Mouse (Mus musculus) hindbrain, embryonic 13.5 days (tissue): ENCODE results near the gene Ssrp1. TPM values are rescaled to one million over a fixed set of nuclear protein-coding genes. Genes with fewer than 3 reads are reported as not detected.

ENCODE experiments used
- ATAC-seq: fragments of 200-750 bp; cut with Nextera tagmentation; 2 replicates; pipeline ENCODE4 v1.8.0; 2017; ENCODE audit warnings: moderate TSS enrichment; ENCODE audit not compliant: low FRiP score
- H3K27ac ChIP-seq: fragments of 300-500 bp; sonication (generic); 2 replicates; pipeline ENCODE4 v1.5.1; 2015; ENCODE audit warnings: inconsistent platforms, mild to moderate bottlenecking, moderate library complexity
- H3K27me3 ChIP-seq: fragments of 300-500 bp; sonication (generic); 2 replicates; pipeline ENCODE4 v1.6.1; 2015; ENCODE audit warnings: mild to moderate bottlenecking, inconsistent platforms
- H3K36me3 ChIP-seq: fragments of 300-500 bp; sonication (generic); 2 replicates; pipeline ENCODE4 v1.6.1; 2015; ENCODE audit warnings: mild to moderate bottlenecking, inconsistent platforms
- H3K4me1 ChIP-seq: fragments of 300-500 bp; sonication (generic); replicated peaks from 2 replicates; pipeline ENCODE4 v1.6.1; 2015; ENCODE audit warnings: inconsistent platforms
- H3K4me2 ChIP-seq: fragments of 300-500 bp; sonication (generic); 2 replicates; pipeline ENCODE4 v1.6.1; 2015; ENCODE audit warnings: inconsistent platforms, mild to moderate bottlenecking, moderate library complexity
- H3K4me3 ChIP-seq: fragments of 300-500 bp; sonication (generic); 2 replicates; pipeline ENCODE4 v1.5.1; 2015; ENCODE audit warnings: mild to moderate bottlenecking, inconsistent platforms
- H3K9ac ChIP-seq: fragments of 300-500 bp; sonication (generic); 2 replicates; pipeline ENCODE4 v1.6.1; 2015; ENCODE audit warnings: mild to moderate bottlenecking, inconsistent platforms
- H3K9me3 ChIP-seq: fragments of 300-500 bp; sonication (generic); 2 replicates; pipeline ENCODE4 v1.6.1; 2016; ENCODE audit warnings: inconsistent platforms
- WGBS: fragments of 180-500 bp; shearing (Covaris S2); methylation state at CpG from one replicate; pipeline ENCODE4 v1.1.7; 2015; 5-methylcytosine and 5-hydroxymethylcytosine counted together
- polyA plus RNA-seq: library from polyadenylated mRNA; unstranded; fragments of >200 nt; fragmentation: Nextera tagmentation; extraction: Ambion mirVana; gene quantifications from 2 replicates; pipeline ENCODE4 v1.2.1, GENCODE M21; 2015

Ssrp1 gene
- polyA plus RNA-seq, 1 experiment from 2014 or later, result 190 TPM

- Histone ChIP-seq H3K4me3 (no peak overlapping the region), H3K36me3 (no peaks in the 10 kb centered on the region), H3K27ac (no peak overlapping the region), H3K9ac (no peak overlapping the region), H3K9me3 (no peaks in the 10 kb centered on the region), H3K27me3 (no peaks in the 10 kb centered on the region), H3K4me2 (no peak overlapping the region), H3K4me1 (no peaks in the 10 kb centered on the region)
- 86% methylated on average over 5 of the region's 5 CpGs for WGBS
- no peak for ATAC-seq
Measured at GRCm38 (mm10) chr2:85013826-85014587, 23.0 kb upstream of the Ssrp1 start.

- no peak overlapping the region for H3K4me2 ChIP-seq
- H3K9ac ChIP-seq, result no peak overlapping the region
- no peak overlapping the region for H3K4me3 ChIP-seq
- H3K36me3 ChIP-seq, result no peaks in the 10 kb centered on the region
- no peak for ATAC-seq
- WGBS, result 67% methylated on average over 3 of the region's 3 CpGs
- no peaks in the 10 kb centered on the region for H3K4me1 ChIP-seq
- no peaks in the 10 kb centered on the region for H3K27me3 ChIP-seq
- H3K9me3 ChIP-seq, result no peaks in the 10 kb centered on the region
- H3K27ac ChIP-seq, result no peak overlapping the region
Measured at GRCm38 (mm10) chr2:85014588-85014982, 22.4 kb upstream of the Ssrp1 start.

- WGBS, result 19% methylated on average over 4 of the region's 4 CpGs
Measured at GRCm38 (mm10) chr2:85022043-85022442, 15.0 kb upstream of the Ssrp1 start.

GRCm38 (mm10) chr2:85026178-85026577, 10.9 kb upstream of the Ssrp1 start:
- Histone ChIP-seq H3K9ac (no peak overlapping the region), H3K9me3 (no peaks in the 10 kb centered on the region), H3K4me1 (no peaks in the 10 kb centered on the region), H3K4me3 (no peak overlapping the region), H3K27me3 (0 out of 2 replicates have a peak, but pooled peaks cover 3% of the 10 kb centered on the region), H3K4me2 (no peak overlapping the region), H3K27ac (no peak overlapping the region), H3K36me3 (no peaks in the 10 kb centered on the region)
- ATAC-seq, result no peak
- 85% methylated on average over 3 of the region's 3 CpGs for WGBS

More at GRCm38 (mm10) chr2:85022043-85022442, 15.0 kb upstream of the Ssrp1 start:
- no peaks in the 10 kb centered on the region for H3K36me3 ChIP-seq
- H3K27ac ChIP-seq, result no peak overlapping the region
- H3K4me1 ChIP-seq, result no peaks in the 10 kb centered on the region
- no peak overlapping the region for H3K4me2 ChIP-seq
- H3K4me3 ChIP-seq, result no peak overlapping the region
- no peaks in the 10 kb centered on the region for H3K27me3 ChIP-seq
- H3K9ac ChIP-seq, result no peak overlapping the region; the same call in 1 of the 2 replicates
- no peak; the same call in 1 of the 2 replicates for ATAC-seq
- no peaks in the 10 kb centered on the region for H3K9me3 ChIP-seq

GRCm38 (mm10) chr2:85027281-85027680, 9.8 kb upstream of the Ssrp1 start:
- WGBS, result 79% methylated on average over 5 of the region's 5 CpGs
- H3K27me3 ChIP-seq, result 0 out of 2 replicates have a peak, but pooled peaks cover 3% of the 10 kb centered on the region
- no peak overlapping the region for H3K27ac ChIP-seq
- no peak overlapping the region for H3K4me3 ChIP-seq
- H3K9me3 ChIP-seq, result no peaks in the 10 kb centered on the region
- ATAC-seq, result no peak
- no peaks in the 10 kb centered on the region for H3K4me1 ChIP-seq
- H3K4me2 ChIP-seq, result no peak overlapping the region
- H3K36me3 ChIP-seq, result no peaks in the 10 kb centered on the region
- no peak overlapping the region for H3K9ac ChIP-seq

- no peak overlapping the region for H3K4me3 ChIP-seq
- WGBS, result 56% methylated on average over 6 of the region's 6 CpGs
- H3K36me3 ChIP-seq, result no peaks in the 10 kb centered on the region
- ATAC-seq, result no peak
- no peak overlapping the region for H3K4me2 ChIP-seq
- H3K27ac ChIP-seq, result no peak overlapping the region
- H3K4me1 ChIP-seq, result no peaks in the 10 kb centered on the region
- H3K9me3 ChIP-seq, result no peaks in the 10 kb centered on the region
- H3K9ac ChIP-seq, result no peak overlapping the region
- H3K27me3 ChIP-seq, result 0 out of 2 replicates have a peak, but pooled peaks cover 3% of the 10 kb centered on the region
Measured at GRCm38 (mm10) chr2:85029897-85030296, 7.1 kb upstream of the Ssrp1 start.

GRCm38 (mm10) chr2:85030989-85031388, 6.0 kb upstream of the Ssrp1 start:
- no peak for ATAC-seq
- Histone ChIP-seq H3K27me3 (0 out of 2 replicates have a peak, but pooled peaks cover 3% of the 10 kb centered on the region), H3K4me2 (no peak overlapping the region), H3K4me1 (peaks cover 4% of the 10 kb centered on the region), H3K36me3 (no peaks in the 10 kb centered on the region), H3K4me3 (no peak overlapping the region), H3K9ac (no peak overlapping the region), H3K27ac (no peak overlapping the region), H3K9me3 (no peaks in the 10 kb centered on the region)
- 74% methylated on average over 6 of the region's 6 CpGs for WGBS

GRCm38 (mm10) chr2:85033121-85033520, 3.9 kb upstream of the Ssrp1 start:
- Histone ChIP-seq H3K36me3 (no peaks in the 10 kb centered on the region), H3K4me2 (no peak overlapping the region), H3K27ac (no peak overlapping the region), H3K4me1 (peaks cover 16% of the 10 kb centered on the region), H3K27me3 (no peaks in the 10 kb centered on the region), H3K9me3 (no peaks in the 10 kb centered on the region), H3K9ac (no peak overlapping the region), H3K4me3 (no peak overlapping the region)
- ATAC-seq, result no peak
- WGBS, result 82% methylated on average over 2 of the region's 2 CpGs

- 83% methylated on average over 7 of the region's 7 CpGs for WGBS
- Histone ChIP-seq H3K27me3 (no peaks in the 10 kb centered on the region), H3K9me3 (no peaks in the 10 kb centered on the region), H3K27ac (no peak overlapping the region), H3K36me3 (no peaks in the 10 kb centered on the region), H3K4me2 (no peak overlapping the region), H3K4me1 (peaks cover 21% of the 10 kb centered on the region), H3K9ac (no peak overlapping the region), H3K4me3 (no peak overlapping the region)
- no peak for ATAC-seq
Measured at GRCm38 (mm10) chr2:85034169-85034568, 2.9 kb upstream of the Ssrp1 start.

- H3K9me3 ChIP-seq, result no peaks in the 10 kb centered on the region
- H3K36me3 ChIP-seq, result peaks cover 23% of the 10 kb centered on the region
- H3K27ac ChIP-seq, result peak overlapping the region; percentile 86
- peak overlapping the region; percentile 71 for H3K4me2 ChIP-seq
- ATAC-seq, result peak; percentile 47
- peaks cover 21% of the 10 kb centered on the region for H3K4me1 ChIP-seq
- WGBS, result 13% methylated on average over 11 of the region's 11 CpGs
- peak overlapping the region; percentile 94 for H3K9ac ChIP-seq
- no peaks in the 10 kb centered on the region for H3K27me3 ChIP-seq
- peak overlapping the region; percentile 80 for H3K4me3 ChIP-seq
Measured at GRCm38 (mm10) chr2:85036507-85037046, 457 bp upstream of the Ssrp1 start.

GRCm38 (mm10) chr2:85038336-85038735, 1.3 kb downstream of the Ssrp1 start:
- no peaks in the 10 kb centered on the region for H3K27me3 ChIP-seq
- peak overlapping the region; percentile 82 for H3K4me2 ChIP-seq
- ATAC-seq, result no peak
- peaks cover 21% of the 10 kb centered on the region for H3K4me1 ChIP-seq
- no peak overlapping the region for H3K27ac ChIP-seq
- H3K9me3 ChIP-seq, result no peaks in the 10 kb centered on the region
- 86% methylated on average over 13 of the region's 13 CpGs for WGBS
- peak overlapping the region; percentile 94 for H3K9ac ChIP-seq
- peak overlapping the region; percentile 80 for H3K4me3 ChIP-seq
- H3K36me3 ChIP-seq, result peaks cover 41% of the 10 kb centered on the region

GRCm38 (mm10) chr2:85043623-85044022, 6.6 kb downstream of the Ssrp1 start:
- H3K4me3 ChIP-seq, result no peak overlapping the region
- ATAC-seq, result no peak
- 94% methylated on average over 7 of the region's 7 CpGs for WGBS
- H3K9ac ChIP-seq, result no peak overlapping the region
- H3K4me2 ChIP-seq, result no peak overlapping the region
- peaks cover 17% of the 10 kb centered on the region for H3K4me1 ChIP-seq
- no peaks in the 10 kb centered on the region for H3K9me3 ChIP-seq
- H3K27ac ChIP-seq, result no peak overlapping the region
- H3K36me3 ChIP-seq, result peaks cover 79% of the 10 kb centered on the region
- no peaks in the 10 kb centered on the region for H3K27me3 ChIP-seq

- H3K36me3 ChIP-seq, result peaks cover 59% of the 10 kb centered on the region
- peak overlapping the region; percentile 84; the same call in 1 of the 2 replicates for H3K9ac ChIP-seq
- no peak overlapping the region for H3K4me2 ChIP-seq
Measured at GRCm38 (mm10) chr2:85046222-85046621, 9.2 kb downstream of the Ssrp1 start.

More at GRCm38 (mm10) chr2:85046222-85046621, 9.2 kb downstream of the Ssrp1 start:
- no peak overlapping the region for H3K4me3 ChIP-seq
- no peak overlapping the region for H3K27ac ChIP-seq
- no peaks in the 10 kb centered on the region for H3K27me3 ChIP-seq
- ATAC-seq, result no peak
- H3K4me1 ChIP-seq, result peaks cover 42% of the 10 kb centered on the region
- 77% methylated on average over 8 of the region's 8 CpGs for WGBS
- no peaks in the 10 kb centered on the region for H3K9me3 ChIP-seq
